Mouse (Mus musculus) intestine, embryonic 15.5 days (tissue): ENCODE results near the gene Map4k4. TPM values are rescaled to one million over a fixed set of nuclear protein-coding genes. Genes with fewer than 3 reads are reported as not detected.

ENCODE experiments used
- ATAC-seq: fragments of 200-750 bp; cut with Nextera tagmentation; 2 replicates; pipeline ENCODE4 v1.8.0; 2017; ENCODE audit warnings: moderate TSS enrichment, moderate library complexity
- H3K27ac ChIP-seq: fragments of 300-500 bp; sonication (generic); 2 replicates; pipeline ENCODE4 v1.5.1; 2015; ENCODE audit warnings: mild to moderate bottlenecking, inconsistent platforms
- H3K27me3 ChIP-seq: fragments of 300-500 bp; sonication (generic); replicated peaks from 2 replicates; pipeline ENCODE4 v1.6.1; 2015; ENCODE audit warnings: inconsistent platforms
- H3K36me3 ChIP-seq: fragments of 300-500 bp; sonication (generic); 2 replicates; pipeline ENCODE4 v1.6.1; 2015; ENCODE audit warnings: inconsistent platforms
- H3K4me1 ChIP-seq: fragments of 300-500 bp; sonication (generic); replicated peaks from 2 replicates; pipeline ENCODE4 v1.6.1; 2015; ENCODE audit warnings: inconsistent platforms
- H3K4me2 ChIP-seq: fragments of 300-500 bp; sonication (generic); replicated peaks from 2 replicates; pipeline ENCODE4 v1.6.1; 2015; ENCODE audit warnings: mild to moderate bottlenecking, inconsistent platforms
- H3K4me3 ChIP-seq: fragments of 300-500 bp; sonication (generic); replicated peaks from 2 replicates; pipeline ENCODE4 v1.5.1; 2015; ENCODE audit warnings: inconsistent platforms
- H3K9ac ChIP-seq: fragments of 300-500 bp; sonication (generic); 2 replicates; pipeline ENCODE4 v1.6.1; 2015; ENCODE audit warnings: inconsistent platforms
- H3K9me3 ChIP-seq: fragments of 300-500 bp; sonication (generic); 2 replicates; pipeline ENCODE4 v1.6.1; 2016; ENCODE audit warnings: inconsistent platforms
- WGBS: fragments of 180-500 bp; shearing (Covaris S2); methylation state at CpG from one replicate; pipeline ENCODE4 v1.1.7; 2015; 5-methylcytosine and 5-hydroxymethylcytosine counted together
- polyA plus RNA-seq: library from polyadenylated mRNA; unstranded; fragments of >200 nt; fragmentation: Nextera tagmentation; extraction: Ambion mirVana; gene quantifications from 2 replicates; pipeline ENCODE4 v1.2.1, GENCODE M21; 2015

Map4k4 gene
- polyA plus RNA-seq, 1 experiment from 2014 or later, result 20.0 TPM

- H3K27ac ChIP-seq, result no peak within 1 kb of the TSS
- no peaks in the 10 kb centered on the region for H3K9me3 ChIP-seq
- H3K4me3 ChIP-seq, result no peak within 1 kb of the TSS
- no peak within 1 kb of the TSS for H3K9ac ChIP-seq
- no peaks in the 10 kb centered on the region for H3K4me1 ChIP-seq
- H3K27me3 ChIP-seq, result no peaks in the 10 kb centered on the region
- no peak within 1 kb of the TSS for H3K4me2 ChIP-seq
- ATAC-seq, result no peak
- H3K36me3 ChIP-seq, result no peaks in the 10 kb centered on the region
- 92% methylated on average over 5 of the region's 5 CpGs for WGBS
Observed at GRCm38 (mm10) chr1:40073779-40074178, 173.1 kb downstream of the Map4k4 start, which contains the start of gene Il1r2. Gene Il1r2 (plus strand): TSS chr1:40074079.

Other genes with a start within 250 kb of the Map4k4 start
- 0.37 and 0.39 TPM in 2 replicates for gene Creg2, start 249.4 kb upstream of the Map4k4 start, polyA plus RNA-seq
- 0.13 and 0.20 TPM in 2 replicates for gene Rfx8, start 179.9 kb upstream of the Map4k4 start, polyA plus RNA-seq
- not detected in 2 replicates for gene Gm3646, start 95.6 kb upstream of the Map4k4 start, polyA plus RNA-seq
- gene Il1r2, start 173.2 kb downstream of the Map4k4 start, polyA plus RNA-seq, result 1.4 and 1.5 TPM in 2 replicates